Comparison of ENCODE assay signal across 8 mouse cellular contexts in the genomic region with DNA sequence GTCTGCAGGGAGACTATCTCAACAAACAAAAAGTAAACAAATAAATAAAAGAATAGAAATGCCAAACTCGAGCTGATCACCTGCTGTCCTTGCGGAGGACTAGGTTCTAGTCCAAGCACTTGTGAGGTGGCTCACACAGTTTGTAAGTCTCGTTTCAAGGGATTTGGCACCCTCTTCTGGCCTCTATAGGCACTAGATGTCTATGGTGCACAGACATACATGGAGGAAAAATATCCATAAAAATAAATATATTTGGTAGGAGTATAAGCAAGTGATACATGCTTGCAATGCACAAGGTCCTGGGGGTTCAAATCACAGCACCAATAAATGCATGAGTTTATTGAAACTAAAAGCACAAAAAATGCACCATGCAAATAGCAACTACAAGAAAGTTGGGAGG. TPM values are rescaled to one million over a fixed set of nuclear protein-coding genes. Genes with fewer than 3 reads are reported as not detected.
DNase-seq lines count a peak whose midpoint lies in the region; TF ChIP-seq lines count a peak whose summit lies in the region.

No protein-coding gene starts in this region.

- H3K27me3 ChIP-seq in ES-Bruce4 (ENCODE audit: control insufficient read depth, insufficient read depth, low read length, poor library complexity, severe bottlenecking), result no peaks in the 10 kb centered on the region
- H3K27me3 ChIP-seq in heart, embryonic 10.5 days (ENCODE audit: insufficient read depth, poor library complexity, severe bottlenecking), result no peaks in the 10 kb centered on the region

- TF ChIP-seq EP300 in ES-Bruce4 (IDR thresholded peaks at IDR 0.05; ENCODE audit: insufficient read depth, low read depth, low read length), result no peak

- TF ChIP-seq POLR2A in ES-Bruce4 (IDR thresholded peaks at IDR 0.05; ENCODE audit: insufficient read depth, low read length), result no peak
- TF ChIP-seq POLR2A in lung, adult 2 months (IDR thresholded peaks at IDR 0.05; ENCODE audit: borderline replicate concordance, extremely low read depth, low read depth, low read length), result no peak

- peak; percentile 61 for DNase-seq in kidney, adult 9 months
- no peak for DNase-seq in kidney, adult 18-20 months
- DNase-seq in R1 (ENCODE audit: low read depth, low spot score), result peak; percentile 62
- no peak for DNase-seq in lung, adult 2 months
- no peak for DNase-seq in left cerebral cortex, adult 9 months (ENCODE audit: low spot score in 2 of 2)
- no peak for DNase-seq in heart, embryonic 10.5 days (ENCODE audit: low spot score)
- DNase-seq in cerebellum, postnatal 36 days, result no peak

- whole genome bisulfite sequencing in lung, adult 2 months, result 52% methylated on average over 3 of the region's 3 CpGs
- 56% methylated on average over 3 of the region's 3 CpGs for WGBS in heart, embryonic 10.5 days

- no peaks in the 10 kb centered on the region for H3K9me3 ChIP-seq in ES-Bruce4 (replicated peaks; ENCODE audit: control insufficient read depth, insufficient read depth, low read length, poor library complexity, severe bottlenecking)
- no peaks in the 10 kb centered on the region for H3K9me3 ChIP-seq in heart, embryonic 10.5 days

- H3K4me3 ChIP-seq in ES-Bruce4 (ENCODE audit: low read depth, low read length), result no peak overlapping the region
- no peak overlapping the region for H3K4me3 ChIP-seq in lung, adult 2 months (replicated peaks; ENCODE audit: extremely low read depth, low read depth, low read length)
- no peak overlapping the region for H3K4me3 ChIP-seq in heart, embryonic 10.5 days

- no peaks in the 10 kb centered on the region for H3K4me1 ChIP-seq in ES-Bruce4 (ENCODE audit: control insufficient read depth, insufficient read depth, low read length)
- no peaks in the 10 kb centered on the region for H3K4me1 ChIP-seq in lung, adult 2 months (ENCODE audit: control insufficient read depth, insufficient read depth, low read length)
- H3K4me1 ChIP-seq in heart, embryonic 10.5 days, result no peaks in the 10 kb centered on the region

- no peak overlapping the region for H3K9ac ChIP-seq in ES-Bruce4 (ENCODE audit: low read depth, poor library complexity, severe bottlenecking)

- no peak overlapping the region for H3K27ac ChIP-seq in ES-Bruce4 (ENCODE audit: insufficient read depth, low read length)
- H3K27ac ChIP-seq in heart, embryonic 10.5 days, result no peak overlapping the region

- no peaks in the 10 kb centered on the region for H3K36me3 ChIP-seq in ES-Bruce4 (ENCODE audit: control insufficient read depth, insufficient read depth, low read length, poor library complexity, severe bottlenecking)
- H3K36me3 ChIP-seq in heart, embryonic 10.5 days, result peaks cover 8% of the 10 kb centered on the region; the same call in 1 of the 2 replicates

- TF ChIP-seq CTCF in ES-Bruce4 (IDR thresholded peaks at IDR 0.05; ENCODE audit: low read depth, low read length), result peak; percentile 28
- TF ChIP-seq CTCF in lung, adult 2 months (IDR thresholded peaks at IDR 0.05; ENCODE audit: insufficient read depth, low read length), result 0 out of 2 replicates have a peak, but pooled peaks have one; percentile 10

RNA-seq across cellular contexts. Expression of a gene that starts 7.9 kb away (rescaled TPM):
- polyA plus RNA-seq in ES-Bruce4 (2011; ENCODE audit: insufficient read depth, insufficient read length, low read depth, missing spikeins), result 7.9 and 8.0 TPM in 2 replicates
- polyA plus RNA-seq in lung, adult 2 months (2012; rRNA removed), result 1.1 and 1.7 TPM in 2 replicates
- 3.8 and 5.5 TPM in 2 replicates for polyA plus RNA-seq in heart, embryonic 10.5 days (2016; fragmentation: Nextera tagmentation; extraction: Ambion mirVana)

RNA-seq across cellular contexts. Expression of a gene that starts 34.4 kb away (rescaled TPM):
- polyA plus RNA-seq in ES-Bruce4 (2011; ENCODE audit: insufficient read depth, insufficient read length, low read depth, missing spikeins), result not detected in 2 replicates
- not detected in 2 replicates for polyA plus RNA-seq in lung, adult 2 months (2012; rRNA removed)
- not detected in 2 replicates for polyA plus RNA-seq in heart, embryonic 10.5 days (2016; fragmentation: Nextera tagmentation; extraction: Ambion mirVana)

RNA-seq across cellular contexts. Expression of a gene that starts 38.6 kb away (rescaled TPM):
- polyA plus RNA-seq in ES-Bruce4 (2011; ENCODE audit: insufficient read depth, insufficient read length, low read depth, missing spikeins), result 8.1 and 8.6 TPM in 2 replicates
- polyA plus RNA-seq in lung, adult 2 months (2012; rRNA removed), result 4.7 and 5.1 TPM in 2 replicates
- 35.0 and 36.4 TPM in 2 replicates for polyA plus RNA-seq in heart, embryonic 10.5 days (2016; fragmentation: Nextera tagmentation; extraction: Ambion mirVana)

Comparison
In these comparisons a context has a peak if more than half of its experiments do, and no peak if none do; other contexts are left out.
1. DNase-seq: peak in kidney, adult 9 months (single experiment) and R1 (single experiment); none in kidney, adult 18-20 months (single experiment), lung, adult 2 months (single experiment), left cerebral cortex, adult 9 months (0 of 2), heart, embryonic 10.5 days (single experiment) and cerebellum, postnatal 36 days (0 of 2).